Mouse (Mus musculus): ENCODE results near the gene Utrn. TPM values are rescaled to one million over a fixed set of nuclear protein-coding genes. Genes with fewer than 3 reads are reported as not detected.
"Not testable (repeated sequence)": the region's sequence is repeated elsewhere in the genome, so short reads cannot be mapped to it uniquely, and the experiment has no call there.

Gene Utrn
- total RNA-seq, 2 experiments from 2014 or later = 67.1 to 69.4 TPM

DNA sequence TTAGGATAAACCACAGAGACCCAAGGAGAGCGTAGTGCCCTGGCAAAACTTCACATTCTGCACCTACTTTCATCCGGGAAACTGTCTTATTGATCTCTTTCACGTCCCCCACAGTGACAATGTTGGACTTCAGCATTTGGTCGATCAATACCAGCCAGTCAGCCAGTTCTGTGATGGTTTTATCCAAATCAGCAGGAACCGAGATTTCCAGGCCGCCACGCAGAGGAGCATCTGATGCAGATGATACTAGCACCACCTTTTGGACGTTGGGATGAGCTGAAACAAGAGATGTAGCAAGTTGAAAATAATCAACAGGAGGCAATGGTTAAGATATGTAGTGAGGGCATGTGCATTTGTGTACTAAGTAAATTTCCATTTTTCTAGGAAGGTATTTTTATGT lies 225.8 kb downstream of the Utrn start:
- intact Hi-C loops (cut with DNase I) = no loop called here
- DNase-seq (ENCODE audit: low spot score) = no peak

GRCm38 (mm10) chr10:12639638-12640037 lies 229.5 kb downstream of the Utrn start:
- no peak for DNase-seq (ENCODE audit: low spot score)
- intact Hi-C loops (cut with DNase I) = no loop called here

GRCm38 (mm10) chr10:12633965-12634364 lies 235.2 kb downstream of the Utrn start:
- intact Hi-C loops (cut with DNase I) = no loop called here

GRCm38 (mm10) chr10:12630933-12631332 lies 238.2 kb downstream of the Utrn start:
- intact Hi-C loops (cut with DNase I) = no loop called here
- DNase-seq (ENCODE audit: low spot score) = no peak

More at GRCm38 (mm10) chr10:12633965-12634364, 235.2 kb downstream of the Utrn start:
- DNase-seq (ENCODE audit: low spot score) = no peak

DNA sequence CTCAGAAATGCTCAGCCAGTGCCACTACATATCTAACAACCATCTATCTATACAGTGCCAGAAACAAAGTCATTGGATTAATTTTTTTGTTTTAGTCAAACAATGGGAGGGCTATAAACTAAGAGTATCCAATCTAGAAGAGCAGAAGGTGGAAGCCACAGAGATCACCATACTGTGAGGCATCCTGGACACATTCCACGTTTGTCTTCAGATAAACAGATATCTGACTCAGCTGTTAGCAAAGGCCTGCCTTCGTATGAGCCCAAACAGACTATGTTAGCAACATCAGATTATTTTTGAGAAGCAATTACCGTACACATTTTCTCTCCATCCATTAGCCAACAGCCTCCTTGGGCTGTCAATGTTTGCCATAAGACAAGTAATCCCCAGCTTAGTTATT lies 250.8 kb downstream of the Utrn start:
- intact Hi-C loops (cut with DNase I) = loop anchor here (10.0 kb wide), 2 partner anchors 364 to 1254 kb away; no protein-coding TSS in a partner anchor
- no peak for DNase-seq (ENCODE audit: low spot score)

GRCm38 (mm10) chr10:12615723-12616122 lies 253.4 kb downstream of the Utrn start:
- intact Hi-C loops (cut with DNase I) = loop anchor here (10.0 kb wide), 2 partner anchors 361 to 1251 kb away; no protein-coding TSS in a partner anchor
- no peak for DNase-seq (ENCODE audit: low spot score)

- no peak for DNase-seq (ENCODE audit: low spot score)
- intact Hi-C loops (cut with DNase I) = loop anchor here (5.0 to 10.0 kb wide), 4 partner anchors 360 to 1250 kb away; no protein-coding TSS in a partner anchor
Observed at GRCm38 (mm10) chr10:12614465-12615199, 254.5 kb downstream of the Utrn start.

GRCm38 (mm10) chr10:12612235-12612863 lies 256.8 kb downstream of the Utrn start:
- DNase-seq (ENCODE audit: low spot score) = no peak
- intact Hi-C loops (cut with DNase I) = loop anchor here (2.0 to 10.0 kb wide), 5 partner anchors 358 to 1248 kb away; no protein-coding TSS in a partner anchor

DNA sequence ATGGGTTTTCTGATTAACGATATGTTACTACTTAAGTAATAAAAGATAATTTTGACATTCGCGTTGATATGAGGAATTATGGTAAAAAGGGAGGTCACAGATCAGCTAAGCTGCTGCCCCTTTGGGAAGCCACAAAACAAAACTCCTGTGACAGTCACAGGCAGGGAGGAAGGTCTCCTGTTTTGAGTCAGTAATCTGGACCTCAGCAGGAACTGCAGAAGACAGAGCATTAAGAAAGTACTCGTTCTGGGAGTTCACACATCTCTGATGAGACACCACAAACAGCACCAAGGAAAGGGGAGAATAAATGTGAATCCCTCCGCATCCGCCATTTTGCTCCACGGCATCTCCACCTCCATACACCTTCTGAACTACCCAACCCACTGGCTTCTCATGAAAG lies 259.3 kb downstream of the Utrn start:
- intact Hi-C loops (cut with DNase I) = loop anchor here (5.0 to 10.0 kb wide), 4 partner anchors 355 to 1245 kb away; no protein-coding TSS in a partner anchor
- no peak for DNase-seq (ENCODE audit: low spot score)

GRCm38 (mm10) chr10:12608634-12609033 lies 260.5 kb downstream of the Utrn start:
- intact Hi-C loops (cut with DNase I) = no loop called here
- DNase-seq (ENCODE audit: low spot score) = no peak

- intact Hi-C loops (cut with DNase I); DNase-seq (ENCODE audit: low spot score): not testable (repeated sequence)
Observed at GRCm38 (mm10) chr10:12607180-12607579, 262.0 kb downstream of the Utrn start.

DNA sequence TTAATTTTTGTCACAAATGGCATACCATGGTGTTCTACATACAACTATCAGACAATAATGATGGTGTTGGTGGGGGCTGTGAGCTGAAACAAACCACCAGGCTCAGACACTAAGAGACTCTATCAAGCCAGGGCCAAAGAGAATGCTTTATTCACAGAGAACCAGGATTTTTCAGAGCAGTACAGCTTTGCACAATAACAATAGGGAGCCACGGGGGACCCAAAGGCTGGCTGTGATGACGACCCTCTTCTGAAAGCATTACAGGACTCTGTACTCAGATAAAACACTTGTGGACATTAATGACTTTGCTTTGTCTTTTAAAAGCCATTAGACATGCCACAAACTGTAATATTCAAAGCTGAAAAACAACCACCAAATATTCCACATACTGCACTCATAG lies 273.8 kb downstream of the Utrn start:
- DNase-seq (ENCODE audit: low spot score) = no peak
- intact Hi-C loops (cut with DNase I) = no loop called here

DNA sequence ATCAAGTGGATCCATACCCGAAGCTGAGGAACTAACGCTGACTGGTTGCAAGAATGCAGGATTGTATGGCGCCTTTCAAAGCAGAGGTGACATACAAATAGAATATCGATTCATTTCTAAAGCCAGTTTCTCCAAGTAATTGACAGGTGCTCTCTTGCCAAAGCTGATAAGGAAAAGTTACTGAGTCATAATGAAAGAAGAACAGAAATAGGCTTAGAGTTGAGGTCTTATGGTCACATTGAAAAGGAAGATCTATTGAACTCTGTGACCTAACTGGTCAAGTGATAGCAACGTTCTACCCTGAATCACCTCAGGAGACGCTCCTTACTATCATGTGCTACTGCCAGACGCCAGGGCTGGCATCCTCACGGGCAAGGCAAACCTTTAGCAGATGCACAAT lies 274.2 kb downstream of the Utrn start:
- DNase-seq (ENCODE audit: low spot score) = no peak
- intact Hi-C loops (cut with DNase I) = no loop called here

- intact Hi-C loops (cut with DNase I) = no loop called here
- DNase-seq (ENCODE audit: low spot score) = no peak
Observed at GRCm38 (mm10) chr10:12593071-12593470, 276.1 kb downstream of the Utrn start.

GRCm38 (mm10) chr10:12591946-12592345 lies 277.2 kb downstream of the Utrn start:
- no peak for DNase-seq (ENCODE audit: low spot score)
- intact Hi-C loops (cut with DNase I) = no loop called here

GRCm38 (mm10) chr10:12588051-12588450 lies 281.1 kb downstream of the Utrn start:
- no peak for DNase-seq (ENCODE audit: low spot score)
- intact Hi-C loops (cut with DNase I) = no loop called here

GRCm38 (mm10) chr10:12587318-12587717 lies 281.8 kb downstream of the Utrn start:
- no peak for DNase-seq (ENCODE audit: low spot score)
- intact Hi-C loops (cut with DNase I) = no loop called here

DNA sequence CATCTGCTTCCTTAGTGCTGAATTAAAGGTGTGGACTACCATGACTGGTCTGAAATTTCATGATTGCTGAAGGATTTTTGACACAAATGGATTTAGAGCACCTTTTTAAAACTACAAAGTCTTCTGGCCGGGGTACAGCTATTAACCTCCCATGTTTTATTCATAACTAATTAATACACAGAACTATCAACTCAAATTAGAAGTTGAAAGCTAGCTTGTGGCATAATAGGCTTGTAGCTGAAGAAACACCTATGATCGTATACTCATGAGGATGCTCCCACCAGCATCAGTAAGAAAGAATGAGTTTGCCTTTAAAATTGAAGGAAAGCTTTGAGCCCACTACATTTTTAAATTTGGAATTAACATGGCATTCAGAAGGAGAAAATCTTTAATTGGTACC lies 282.3 kb downstream of the Utrn start:
- no peak for DNase-seq (ENCODE audit: low spot score)
- intact Hi-C loops (cut with DNase I) = no loop called here

DNA sequence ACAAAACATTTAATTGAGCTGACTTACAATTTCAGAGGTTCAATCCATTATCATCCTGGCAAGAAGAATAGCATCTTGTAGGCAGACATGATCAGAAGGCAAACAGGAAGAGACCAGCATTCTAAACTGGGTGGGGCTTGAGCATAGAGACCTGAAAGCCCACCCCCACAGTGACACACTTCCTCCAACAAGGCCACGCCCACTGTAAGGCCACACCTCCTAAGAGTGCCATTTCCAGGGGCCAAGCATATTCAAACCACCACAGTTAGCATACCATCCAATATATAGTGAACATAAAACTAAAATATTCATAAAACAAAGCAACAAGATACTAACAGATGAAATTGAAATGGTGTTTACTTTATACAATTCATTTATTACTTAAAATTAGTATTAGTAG lies 283.0 kb downstream of the Utrn start:
- DNase-seq (ENCODE audit: low spot score) = no peak
- intact Hi-C loops (cut with DNase I) = no loop called here

- DNase-seq (ENCODE audit: low spot score) = no peak
- intact Hi-C loops (cut with DNase I) = no loop called here
Observed at GRCm38 (mm10) chr10:12583473-12583872, 285.7 kb downstream of the Utrn start.

- intact Hi-C loops (cut with DNase I) = no loop called here
Observed at GRCm38 (mm10) chr10:12579048-12579447, 290.1 kb downstream of the Utrn start.

More at GRCm38 (mm10) chr10:12579048-12579447, 290.1 kb downstream of the Utrn start:
- DNase-seq (ENCODE audit: low spot score) = peak; percentile 1

All from heart, postnatal 25 days (tissue).